Mouse (Mus musculus) embryonic facial prominence, embryonic 14.5 days (tissue): ENCODE data around the gene Ntm. TPM values are rescaled to one million over a fixed set of nuclear protein-coding genes. Genes with fewer than 3 reads are reported as not detected.

ENCODE experiments used
- ATAC-seq: fragments of 200-750 bp; cut with Nextera tagmentation; 2 replicates; pipeline ENCODE4 v1.8.0; 2017; ENCODE audit warnings: low read depth, moderate number of reproducible peaks, moderate TSS enrichment
- DNase-seq: peaks from one replicate; pipeline ENCODE4 v3.0.0-alpha.2; 2015; ENCODE audit warnings: low spot score
- H3K27ac ChIP-seq: fragments of 300-500 bp; sonication (generic); replicated peaks from 2 replicates; pipeline ENCODE4 v1.5.1; 2014; ENCODE audit warnings: low read depth, mild to moderate bottlenecking, low read length, moderate library complexity
- H3K27me3 ChIP-seq: fragments of 300-500 bp; sonication (generic); replicated peaks from 2 replicates; pipeline ENCODE4 v1.6.1; 2014; ENCODE audit warnings: low read length; ENCODE audit not compliant: control insufficient read depth, insufficient read depth
- H3K36me3 ChIP-seq: fragments of 300-500 bp; sonication (generic); 2 replicates; pipeline ENCODE4 v1.6.1; 2014; ENCODE audit warnings: low read length, mixed read lengths; ENCODE audit not compliant: control insufficient read depth, insufficient read depth
- H3K4me1 ChIP-seq: fragments of 300-500 bp; sonication (generic); 2 replicates; pipeline ENCODE4 v1.6.1; 2014; ENCODE audit warnings: antibody characterized with exemption, low read length; ENCODE audit not compliant: control insufficient read depth, insufficient read depth
- H3K4me2 ChIP-seq: fragments of 300-500 bp; sonication (generic); 2 replicates; pipeline ENCODE4 v1.6.1; 2014; ENCODE audit warnings: low read depth, mild to moderate bottlenecking, low read length, moderate library complexity, mixed read lengths
- H3K4me3 ChIP-seq: fragments of 300-500 bp; sonication (generic); 2 replicates; pipeline ENCODE4 v1.5.1; 2014; ENCODE audit warnings: low read depth, mild to moderate bottlenecking, low read length
- H3K9ac ChIP-seq: fragments of 300-500 bp; sonication (generic); 2 replicates; pipeline ENCODE4 v1.6.1; 2014; ENCODE audit warnings: low read depth, mild to moderate bottlenecking, low read length, moderate library complexity, mixed read lengths
- H3K9me3 ChIP-seq: fragments of 300-500 bp; sonication (generic); 2 replicates; pipeline ENCODE4 v1.6.1; 2016; ENCODE audit warnings: low read length; ENCODE audit not compliant: control insufficient read depth
- WGBS: fragments of 180-500 bp; shearing (Covaris S2); extraction: QIAGEN DNeasy Blood & Tissue Kit; methylation state at CpG from one replicate; pipeline ENCODE4 v1.1.7; 2014; 5-methylcytosine and 5-hydroxymethylcytosine counted together
- polyA plus RNA-seq: library from polyadenylated mRNA; unstranded; fragments of >200 nt; fragmentation: Nextera tagmentation; extraction: Ambion mirVana; gene quantifications from 2 replicates; pipeline ENCODE4 v1.2.1, GENCODE M21; 2014

The Ntm gene
- polyA plus RNA-seq, 1 experiment from 2014 or later, result 28.2 TPM

DNA sequence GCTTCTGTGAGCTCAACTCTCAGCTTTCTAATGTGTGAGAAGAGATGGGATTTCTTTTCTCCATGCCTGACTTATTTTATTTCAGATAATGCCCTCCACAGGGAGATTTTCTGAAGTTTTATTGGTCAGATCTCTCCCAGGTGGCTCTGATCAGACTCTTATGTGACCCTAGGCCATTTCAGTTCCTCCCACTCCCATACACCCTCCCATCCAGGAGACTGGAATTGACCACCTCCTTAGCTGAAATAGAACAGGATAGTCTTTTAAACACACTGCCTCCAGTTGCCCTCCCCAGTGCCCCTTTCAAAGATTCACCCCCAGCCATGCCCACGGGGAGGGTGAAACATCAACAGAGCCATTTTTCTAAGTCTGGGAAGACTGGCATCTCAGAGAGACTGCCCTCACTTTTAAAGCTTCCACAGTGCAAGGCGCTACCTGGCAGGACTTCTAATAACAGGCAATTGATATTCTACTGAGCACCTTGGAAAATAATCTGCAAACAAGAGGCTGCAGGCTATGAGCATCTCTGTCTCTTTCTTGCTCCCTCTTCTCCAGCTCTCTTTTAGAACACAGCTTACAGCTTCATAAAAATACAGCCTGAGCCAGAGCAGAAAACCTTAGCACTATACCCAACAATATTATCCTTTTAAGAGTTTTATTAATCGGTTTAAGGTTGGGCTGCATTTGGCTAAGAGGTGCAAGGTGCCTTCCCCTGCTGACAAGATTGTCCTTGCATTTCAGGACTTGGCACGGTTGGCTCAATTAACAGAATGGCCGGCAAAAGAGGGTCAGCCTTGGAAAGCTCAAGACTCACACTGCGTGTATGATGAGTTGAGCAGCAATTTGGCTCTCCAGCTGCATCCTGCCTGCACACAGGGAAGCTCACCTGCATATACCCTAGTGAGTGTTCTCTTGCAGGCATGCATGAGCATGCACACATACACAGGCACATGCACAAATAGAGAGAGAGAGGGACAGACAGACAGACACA lies 196.7 kb downstream of the Ntm start:
- no peak for ATAC-seq
- Histone ChIP-seq H3K4me3 (no peak overlapping the region), H3K4me2 (no peak overlapping the region), H3K27me3 (no peaks in the 10 kb centered on the region), H3K36me3 (no peaks in the 10 kb centered on the region), H3K9me3 (no peaks in the 10 kb centered on the region), H3K4me1 (no peaks in the 10 kb centered on the region), H3K9ac (no peak overlapping the region), H3K27ac (no peak overlapping the region)
- 64% methylated on average over 6 of the region's 6 CpGs for WGBS
- DNase-seq, result no peak

DNA sequence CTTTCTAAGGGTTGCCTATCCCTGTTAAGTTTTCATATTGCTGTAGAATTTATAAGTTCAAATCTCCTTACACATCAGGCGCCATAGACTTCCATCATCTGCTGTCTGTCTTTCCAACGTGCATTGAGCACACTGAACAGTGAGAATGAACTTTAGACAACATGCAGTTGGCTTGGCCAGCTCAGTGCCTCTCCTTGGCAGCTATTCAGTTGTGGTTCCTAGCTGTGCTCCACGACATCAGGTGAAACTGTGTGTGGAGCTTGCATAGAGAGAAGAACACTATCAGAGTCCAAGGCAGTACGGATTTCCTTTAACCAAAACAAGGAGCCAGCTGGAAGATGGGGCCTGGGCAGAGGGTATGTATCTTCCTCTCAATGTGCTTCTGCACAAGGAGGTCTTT lies 199.6 kb downstream of the Ntm start:
- H3K27me3 ChIP-seq, result no peaks in the 10 kb centered on the region
- no peak overlapping the region for H3K4me3 ChIP-seq
- no peak for ATAC-seq
- WGBS, result 83% methylated on average over 4 of the region's 4 CpGs
- no peaks in the 10 kb centered on the region for H3K4me1 ChIP-seq
- H3K9ac ChIP-seq, result no peak overlapping the region
- H3K36me3 ChIP-seq, result no peaks in the 10 kb centered on the region
- H3K27ac ChIP-seq, result no peak overlapping the region
- H3K4me2 ChIP-seq, result no peak overlapping the region
- no peaks in the 10 kb centered on the region for H3K9me3 ChIP-seq
- no peak for DNase-seq

DNA sequence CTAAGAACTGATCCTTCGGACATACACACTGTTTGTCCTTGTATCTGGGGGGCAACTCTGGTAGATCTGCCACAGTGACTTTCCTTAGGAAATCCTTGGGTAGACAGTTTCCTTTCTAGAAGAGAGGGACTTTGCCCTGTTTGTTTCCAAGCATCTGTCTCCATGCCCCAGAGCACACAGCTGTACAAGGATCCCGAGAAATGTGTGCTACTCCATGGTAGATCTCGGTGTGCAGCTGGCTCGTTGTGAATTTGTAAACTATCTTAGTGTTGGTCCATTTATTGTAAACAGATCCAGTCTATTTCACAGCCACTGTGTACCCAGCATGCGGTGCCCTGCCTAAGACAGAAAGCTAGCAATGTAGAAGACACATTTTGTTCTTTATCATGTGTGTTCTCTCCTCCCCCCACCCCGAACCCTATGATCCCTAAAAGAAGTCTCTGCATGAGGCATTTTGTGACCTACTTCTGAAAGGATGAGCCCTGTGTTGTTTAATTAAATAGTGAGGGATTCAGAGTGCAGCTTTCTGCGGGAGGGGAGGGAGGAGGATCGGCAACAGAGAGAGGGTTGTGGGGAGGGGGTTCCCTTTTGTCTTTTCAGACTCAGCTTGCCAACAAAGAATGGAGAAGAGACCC lies 200.9 kb downstream of the Ntm start:
- Histone ChIP-seq H3K27ac (no peak overlapping the region), H3K27me3 (no peaks in the 10 kb centered on the region), H3K4me3 (no peak overlapping the region), H3K36me3 (no peaks in the 10 kb centered on the region), H3K9ac (no peak overlapping the region), H3K4me1 (no peaks in the 10 kb centered on the region), H3K4me2 (no peak overlapping the region), H3K9me3 (no peaks in the 10 kb centered on the region)
- 42% methylated on average over 8 of the region's 8 CpGs for whole genome bisulfite sequencing
- no peak for DNase-seq
- no peak for ATAC-seq

DNA sequence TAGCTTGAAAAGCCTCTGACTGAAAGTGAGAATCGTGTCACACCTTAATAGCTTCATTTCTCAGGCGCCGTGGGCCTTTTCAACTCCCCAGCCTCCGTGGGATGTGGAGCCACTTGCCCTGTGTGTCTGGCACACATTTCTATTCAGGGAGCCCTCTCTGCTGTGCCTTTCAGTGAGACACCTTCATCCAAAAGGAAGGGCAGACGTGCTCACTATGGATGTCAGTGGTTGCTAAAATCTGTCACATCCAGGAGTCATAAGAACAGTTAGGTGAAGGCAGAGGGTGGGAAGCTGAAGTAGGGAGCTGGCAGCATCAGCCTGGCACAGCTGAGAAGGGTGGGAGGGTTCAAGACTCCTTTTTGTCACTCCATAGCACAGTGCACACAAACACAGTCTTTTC lies 201.4 kb downstream of the Ntm start:
- no peaks in the 10 kb centered on the region for H3K4me1 ChIP-seq
- H3K4me2 ChIP-seq, result no peak overlapping the region
- DNase-seq (no peak), ATAC-seq (no peak)
- H3K36me3 ChIP-seq, result no peaks in the 10 kb centered on the region
- H3K9me3 ChIP-seq, result no peaks in the 10 kb centered on the region
- H3K4me3 ChIP-seq, result no peak overlapping the region
- WGBS, result 87% methylated on average over 5 of the region's 5 CpGs
- H3K27me3 ChIP-seq, result no peaks in the 10 kb centered on the region
- no peak overlapping the region for H3K9ac ChIP-seq
- no peak overlapping the region for H3K27ac ChIP-seq

DNA sequence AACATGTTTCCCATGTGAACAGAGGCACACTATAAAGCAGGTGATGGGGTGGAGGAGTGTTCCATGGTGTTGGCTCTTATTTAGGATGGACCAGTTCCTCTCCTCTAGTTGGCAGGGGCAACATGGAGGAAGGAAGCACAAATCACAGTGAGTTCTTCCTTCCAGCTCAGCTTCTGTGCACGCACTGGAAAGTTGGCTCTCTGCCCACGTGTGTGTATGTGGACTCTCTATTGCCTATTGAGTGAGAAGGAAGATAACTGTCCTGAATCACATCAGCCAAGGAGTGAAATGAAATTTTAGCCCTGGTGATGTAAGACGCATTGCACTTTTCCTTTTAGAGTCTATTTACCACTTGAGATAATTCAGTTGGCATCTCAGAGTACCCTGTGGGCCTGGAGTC lies 203.0 kb downstream of the Ntm start:
- 56% methylated on average over 3 of the region's 3 CpGs for WGBS
- no peak overlapping the region for H3K9ac ChIP-seq
- DNase-seq (no peak), ATAC-seq (no peak)
- no peak overlapping the region for H3K4me3 ChIP-seq
- H3K27me3 ChIP-seq, result no peaks in the 10 kb centered on the region
- no peaks in the 10 kb centered on the region for H3K36me3 ChIP-seq
- H3K4me2 ChIP-seq, result no peak overlapping the region
- no peaks in the 10 kb centered on the region for H3K9me3 ChIP-seq
- H3K27ac ChIP-seq, result no peak overlapping the region
- no peaks in the 10 kb centered on the region for H3K4me1 ChIP-seq

DNA sequence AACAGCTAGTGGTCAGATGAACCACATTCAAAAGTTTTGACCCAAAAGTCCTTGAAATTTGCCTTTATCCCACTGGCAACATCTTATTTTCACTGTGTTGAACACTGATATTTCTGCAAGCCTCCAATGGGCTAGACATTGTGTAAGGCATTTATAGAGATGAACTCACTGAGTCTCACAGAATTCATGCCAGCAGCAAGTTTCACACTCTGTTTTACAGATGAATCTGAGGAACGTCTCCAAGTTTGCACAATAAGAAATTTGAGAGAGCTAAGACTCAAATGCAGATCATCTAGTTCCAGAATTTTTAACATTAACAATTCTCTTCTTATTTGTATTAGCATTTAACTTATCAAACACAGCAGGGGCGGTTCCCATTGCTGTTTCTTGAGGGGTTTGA lies 203.9 kb downstream of the Ntm start:
- H3K36me3 ChIP-seq, result no peaks in the 10 kb centered on the region
- H3K4me3 ChIP-seq, result no peak overlapping the region
- DNase-seq (no peak), ATAC-seq (no peak)
- H3K9me3 ChIP-seq, result no peaks in the 10 kb centered on the region
- H3K9ac ChIP-seq, result no peak overlapping the region
- H3K4me1 ChIP-seq, result no peaks in the 10 kb centered on the region
- whole genome bisulfite sequencing, result 82% methylated on average over 2 of the region's 2 CpGs
- H3K4me2 ChIP-seq, result no peak overlapping the region
- H3K27ac ChIP-seq, result no peak overlapping the region
- H3K27me3 ChIP-seq, result no peaks in the 10 kb centered on the region

DNA sequence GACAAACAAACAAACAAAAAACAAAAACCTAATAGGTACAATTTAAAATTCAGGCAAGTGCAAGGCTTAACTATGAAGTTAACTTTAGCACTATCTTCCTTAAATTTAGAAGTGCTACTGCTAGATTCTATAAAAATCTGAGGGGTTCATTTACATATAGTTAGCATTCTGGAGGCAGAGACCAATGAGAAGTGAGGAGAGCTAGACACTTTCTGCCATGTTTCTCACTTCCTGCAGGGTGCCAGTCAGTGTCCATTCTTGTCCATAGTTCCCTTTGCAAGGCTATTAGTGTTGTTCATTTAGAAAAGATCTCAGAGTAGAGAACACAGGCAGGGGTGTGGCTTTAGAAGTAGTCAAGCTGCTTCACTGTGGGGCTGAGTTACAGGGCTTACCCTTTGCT lies 208.6 kb downstream of the Ntm start:
- no peaks in the 10 kb centered on the region for H3K36me3 ChIP-seq
- no peaks in the 10 kb centered on the region for H3K9me3 ChIP-seq
- no peak overlapping the region for H3K4me2 ChIP-seq
- H3K27ac ChIP-seq, result no peak overlapping the region
- DNase-seq (no peak), ATAC-seq (no peak)
- no peaks in the 10 kb centered on the region for H3K27me3 ChIP-seq
- no peak overlapping the region for H3K9ac ChIP-seq
- H3K4me1 ChIP-seq, result no peaks in the 10 kb centered on the region
- no peak overlapping the region for H3K4me3 ChIP-seq

DNA sequence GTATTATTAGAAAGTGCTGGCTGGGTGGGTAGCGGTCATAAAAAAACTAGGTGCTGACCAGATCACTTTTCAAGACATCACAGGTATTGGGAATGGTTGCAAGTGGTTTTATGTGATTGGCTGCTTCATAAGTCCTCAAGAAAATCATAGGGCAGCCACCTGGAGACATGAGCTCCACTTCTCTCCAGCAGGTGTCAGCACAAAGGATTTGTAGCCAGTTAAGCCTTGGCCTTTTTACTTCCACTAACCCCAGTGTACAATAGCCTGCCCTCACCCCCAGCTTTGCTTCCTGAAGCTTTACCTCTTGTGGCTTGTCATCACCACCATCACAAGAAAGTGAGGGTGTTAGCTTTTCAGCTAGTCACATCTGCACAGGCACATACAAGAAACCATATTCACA lies 211.5 kb downstream of the Ntm start:
- Histone ChIP-seq H3K27me3 (no peaks in the 10 kb centered on the region), H3K4me3 (no peak overlapping the region), H3K4me2 (no peak overlapping the region), H3K9me3 (no peaks in the 10 kb centered on the region), H3K36me3 (no peaks in the 10 kb centered on the region), H3K27ac (no peak overlapping the region), H3K9ac (no peak overlapping the region), H3K4me1 (no peaks in the 10 kb centered on the region)
- whole genome bisulfite sequencing, result 38% methylated on average over 1 of the region's 1 CpGs
- DNase-seq, result peak; percentile 54
- peak; percentile 50; the same call in 1 of the 2 replicates for ATAC-seq
